Mouse (Mus musculus) gastrocnemius, postnatal 10 days (tissue): ENCODE results near the gene Spaca6. TPM values are rescaled to one million over a fixed set of nuclear protein-coding genes. Genes with fewer than 3 reads are reported as not detected.
"Not testable (repeated sequence)": the region's sequence is repeated elsewhere in the genome, so short reads cannot be mapped to it uniquely, and the experiment has no call there.

Source experiments
- DNase-seq: peaks from one replicate; pipeline ENCODE4 v3.0.0; 2021; ENCODE audit warnings: mixed read lengths
- total RNA-seq, 2 experiments: library from RNA; stranded (reverse); gene quantifications; 2 replicates each; pipeline ENCODE4 v1.2.3; 2021

Spaca6 gene
- total RNA-seq, 2 experiments from 2014 or later: 14.3 to 28.7 TPM

- no peak for DNase-seq
Measured at GRCm38 (mm10) chr17:17843534-17844261, 16.7 kb downstream of the Spaca6 start.

- not testable (repeated sequence) for DNase-seq
Measured at GRCm38 (mm10) chr17:17844606-17845005, 17.6 kb downstream of the Spaca6 start.

- DNase-seq: no peak
Measured at GRCm38 (mm10) chr17:17845187-17846027, 18.4 kb downstream of the Spaca6 start.

GRCm38 (mm10) chr17:17848988-17849387 lies 22.0 kb downstream of the Spaca6 start:
- DNase-seq: no peak

GRCm38 (mm10) chr17:17849906-17850712 lies 23.2 kb downstream of the Spaca6 start:
- DNase-seq: no peak

GRCm38 (mm10) chr17:17855064-17855838 lies 28.3 kb downstream of the Spaca6 start, which contains the start of gene Has1:
TSS of gene Has1 (minus strand) at chr17:17855205.
- DNase-seq: no peak

- DNase-seq: no peak
Measured at GRCm38 (mm10) chr17:17856612-17857011, 29.7 kb downstream of the Spaca6 start.

- no peak for DNase-seq
Measured at GRCm38 (mm10) chr17:17857446-17857845, 30.5 kb downstream of the Spaca6 start.

- no peak for DNase-seq
Measured at GRCm38 (mm10) chr17:17860110-17860509, 33.2 kb downstream of the Spaca6 start.

GRCm38 (mm10) chr17:17862360-17862759 lies 35.4 kb downstream of the Spaca6 start:
- no peak for DNase-seq

GRCm38 (mm10) chr17:17865168-17865567 lies 38.2 kb downstream of the Spaca6 start:
- DNase-seq: no peak

GRCm38 (mm10) chr17:17866801-17867469 lies 40.0 kb downstream of the Spaca6 start:
- no peak for DNase-seq

GRCm38 (mm10) chr17:17870892-17871550 lies 44.1 kb downstream of the Spaca6 start:
- no peak for DNase-seq

GRCm38 (mm10) chr17:17871697-17872096 lies 44.7 kb downstream of the Spaca6 start:
- no peak for DNase-seq

GRCm38 (mm10) chr17:17879347-17879746 lies 52.4 kb downstream of the Spaca6 start:
- DNase-seq: no peak

GRCm38 (mm10) chr17:17882672-17883071 lies 55.7 kb downstream of the Spaca6 start:
- DNase-seq: no peak

GRCm38 (mm10) chr17:17883840-17884239 lies 56.9 kb downstream of the Spaca6 start, which contains the start of gene Fpr1:
TSS of gene Fpr1 (minus strand) at chr17:17883940.
- DNase-seq: no peak

- no peak for DNase-seq
Measured at GRCm38 (mm10) chr17:17887774-17888248, 60.9 kb downstream of the Spaca6 start, which contains the start of the genes Fpr2 and Fpr3. TSS of gene Fpr2 (plus strand) at chr17:17887824. TSS of gene Fpr3 (plus strand) at chr17:17887852.

- DNase-seq: no peak
Measured at GRCm38 (mm10) chr17:17889732-17890425, 62.9 kb downstream of the Spaca6 start.
